Mouse (Mus musculus) layer of hippocampus, adult 18-20 months (tissue): Measurements from ENCODE around the gene Lsm7. TPM values are rescaled to one million over a fixed set of nuclear protein-coding genes. Genes with fewer than 3 reads are reported as not detected.

Source experiments
- DNase-seq, 2 experiments: peaks; one replicate each; pipeline ENCODE4 v3.0.0; 2022; ENCODE audit warnings: low spot score in 2 of 2
- total RNA-seq, 2 experiments: library from RNA; stranded (reverse); gene quantifications; 2 replicates each; pipeline ENCODE4 v1.2.3; 2021

Lsm7 gene
- total RNA-seq, 2 experiments from 2014 or later: 41.4 to 50.4 TPM

DNA sequence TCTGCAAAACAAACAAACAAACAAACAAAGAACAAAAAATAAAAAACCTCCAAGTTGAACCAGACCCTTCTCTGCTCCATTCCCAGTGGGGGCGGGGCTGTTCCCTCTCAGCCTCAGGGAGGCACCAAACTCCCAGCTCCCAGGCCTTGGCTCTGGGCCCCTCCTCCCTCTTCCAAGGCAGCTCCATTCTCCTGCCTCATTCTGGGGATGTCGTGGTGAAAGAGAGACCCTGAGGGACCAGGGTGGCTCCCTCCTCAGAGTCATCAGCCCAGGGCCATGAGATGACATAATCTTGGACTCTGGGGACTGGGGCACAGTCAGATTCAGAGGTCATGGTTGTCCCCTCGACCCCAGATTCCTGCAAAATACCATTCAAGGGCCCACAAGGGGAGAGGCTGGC, 21.6 kb upstream of the Lsm7 start:
- no peak for DNase-seq

DNA sequence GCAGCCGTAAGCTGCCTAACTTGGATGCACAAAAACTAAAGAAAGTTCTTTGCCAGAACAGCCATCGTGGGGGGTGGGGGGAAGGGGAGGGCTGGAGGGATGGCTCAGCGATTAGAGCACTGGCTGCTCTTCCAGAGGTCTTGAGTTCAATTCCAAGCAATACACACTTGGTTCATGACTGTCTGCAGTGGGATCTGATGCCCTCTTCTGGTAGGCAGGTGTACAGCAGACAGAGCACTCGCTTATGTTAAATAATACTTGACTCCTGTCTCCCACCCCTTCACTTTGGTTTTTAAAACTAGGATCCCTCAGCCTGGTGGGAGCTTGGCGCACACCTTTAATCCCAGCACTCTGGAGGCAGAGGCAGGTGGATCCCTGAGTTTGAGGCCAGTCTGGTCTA, 21.0 kb upstream of the Lsm7 start:
- peak in 1 of 2 experiments; percentile 78 for DNase-seq

DNA sequence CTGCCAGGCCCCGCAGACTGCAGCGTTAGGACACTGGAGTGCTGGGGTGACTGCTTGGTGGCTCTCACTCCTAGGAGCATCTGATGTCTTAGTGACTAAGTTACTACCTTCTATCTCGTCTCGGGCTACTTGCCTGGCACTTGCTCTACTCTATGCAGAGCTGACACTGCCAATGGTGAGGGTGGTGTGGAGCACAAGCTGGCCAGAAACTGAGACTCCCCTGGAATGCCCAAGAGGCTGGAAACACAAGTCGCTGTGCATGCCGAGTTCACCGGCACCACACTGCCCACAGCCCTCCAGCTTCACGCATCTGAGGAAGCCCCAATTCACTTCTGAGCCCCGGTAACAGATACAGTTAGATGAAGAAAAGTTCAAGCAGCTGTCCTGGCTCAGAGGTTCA, 19.0 kb upstream of the Lsm7 start:
- DNase-seq: no peak

DNA sequence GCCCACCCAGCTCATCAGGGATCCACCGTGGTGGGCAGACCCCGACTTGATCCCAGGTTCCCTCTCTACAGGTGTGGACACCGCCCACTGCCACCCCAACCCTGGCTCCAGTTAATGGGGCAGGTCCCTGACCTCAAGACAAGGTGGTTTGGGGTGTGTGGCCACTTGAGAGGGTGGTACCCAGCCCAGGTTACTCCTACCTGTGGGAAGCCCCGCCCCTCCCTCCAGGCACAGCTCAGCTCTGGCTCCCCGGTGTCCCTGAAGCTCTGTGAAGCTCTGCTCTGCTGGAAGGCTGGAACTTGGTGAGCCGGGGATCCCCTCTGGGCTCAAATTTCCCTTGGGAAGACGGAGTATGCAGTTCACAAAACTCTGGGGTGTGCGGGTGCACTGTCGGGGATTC, 16.6 kb upstream of the Lsm7 start, which contains the start of gene Tmprss9:
Gene Tmprss9, plus strand, starts transcription at position 268 of the 400 bp plus-strand sequence.
- no peak for DNase-seq

DNA sequence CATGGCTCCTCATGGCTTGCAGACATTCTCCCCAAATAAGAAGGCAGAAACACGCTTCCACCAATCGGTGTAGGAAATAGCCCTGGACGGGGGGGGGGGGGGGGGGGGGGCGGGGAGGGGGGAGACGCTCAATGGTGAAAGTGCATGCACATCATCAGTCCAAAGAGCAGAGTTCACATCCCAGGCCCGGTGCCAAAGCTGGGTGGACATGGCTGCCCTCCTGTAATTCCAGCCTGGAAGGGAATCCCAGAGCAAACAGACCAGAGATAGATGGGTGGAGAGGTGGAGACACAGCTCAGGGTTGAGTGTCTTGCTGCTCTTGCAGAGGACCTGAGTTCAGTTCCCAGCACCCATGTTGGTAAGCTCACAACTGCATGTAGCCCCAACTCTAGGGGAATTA, 16.0 kb upstream of the Lsm7 start:
- DNase-seq: no peak

DNA sequence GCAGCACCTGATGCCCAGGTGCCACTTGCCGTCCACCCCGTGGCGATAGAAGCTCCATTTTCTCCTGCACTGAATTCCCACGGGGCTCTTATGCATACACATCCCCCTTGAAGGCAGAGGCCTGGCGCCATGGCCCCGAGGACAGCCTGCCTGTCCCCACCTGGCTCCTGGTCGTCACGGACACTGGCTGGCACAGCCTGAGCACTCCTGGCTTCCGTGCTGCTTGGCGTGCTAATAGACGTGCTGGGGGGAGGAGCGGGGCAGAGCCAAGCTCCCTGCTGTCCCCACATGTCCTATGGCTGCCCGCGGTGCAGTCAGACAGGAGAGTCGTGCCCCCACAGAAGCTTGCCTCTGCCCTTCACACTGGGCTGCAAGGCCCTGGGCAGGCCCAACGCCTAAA, 9.4 kb upstream of the Lsm7 start:
- no peak for DNase-seq

DNA sequence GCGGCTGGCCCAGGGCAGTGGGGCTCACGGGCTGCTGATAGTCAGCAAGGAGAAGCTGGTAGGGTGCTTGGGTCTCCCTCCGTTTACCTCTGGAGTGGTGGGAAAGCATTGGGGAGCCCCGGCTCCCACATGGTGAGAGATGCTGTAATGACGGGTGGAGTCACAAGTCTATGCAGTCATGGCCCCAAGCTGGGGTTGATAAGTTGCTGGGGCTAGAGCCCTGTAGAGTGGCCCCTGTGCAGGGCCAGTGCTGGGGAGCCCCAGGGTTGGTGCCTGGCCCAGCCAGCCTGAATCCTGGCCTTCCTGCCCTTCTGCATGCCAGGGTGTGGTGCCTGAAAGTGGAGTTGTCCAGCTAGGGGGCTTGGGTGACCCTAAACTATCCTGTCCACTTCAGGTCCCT, 7.3 kb upstream of the Lsm7 start:
- no peak for DNase-seq

DNA sequence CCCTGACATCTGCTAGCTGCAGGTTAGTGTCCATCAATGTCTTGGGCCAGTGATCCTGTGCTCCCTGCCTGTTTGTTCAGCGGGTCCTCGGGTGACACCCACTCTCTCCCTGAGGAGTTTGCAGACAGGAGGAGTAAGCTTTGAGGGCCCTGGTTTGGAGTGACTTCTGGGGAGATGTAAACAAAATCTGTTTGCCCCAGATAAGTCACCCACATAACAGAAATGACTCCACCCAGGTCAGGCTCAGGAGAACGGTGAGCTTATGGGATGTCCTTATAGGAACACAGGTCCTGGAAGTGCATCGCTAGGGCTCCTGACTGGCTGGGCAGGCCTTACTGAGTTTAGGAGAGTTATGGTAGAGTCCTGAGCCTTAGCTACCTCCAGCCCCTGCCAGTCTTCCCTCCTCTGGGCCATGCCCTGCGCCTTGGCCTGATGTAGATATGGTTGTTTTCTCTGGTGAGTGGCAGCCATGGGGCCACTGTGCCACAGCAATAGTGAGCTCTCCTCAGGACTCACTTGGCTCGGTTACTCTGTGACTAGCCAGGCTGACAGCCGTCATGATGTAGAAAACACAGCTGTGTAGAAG, 3.4 kb upstream of the Lsm7 start:
- DNase-seq: no peak

DNA sequence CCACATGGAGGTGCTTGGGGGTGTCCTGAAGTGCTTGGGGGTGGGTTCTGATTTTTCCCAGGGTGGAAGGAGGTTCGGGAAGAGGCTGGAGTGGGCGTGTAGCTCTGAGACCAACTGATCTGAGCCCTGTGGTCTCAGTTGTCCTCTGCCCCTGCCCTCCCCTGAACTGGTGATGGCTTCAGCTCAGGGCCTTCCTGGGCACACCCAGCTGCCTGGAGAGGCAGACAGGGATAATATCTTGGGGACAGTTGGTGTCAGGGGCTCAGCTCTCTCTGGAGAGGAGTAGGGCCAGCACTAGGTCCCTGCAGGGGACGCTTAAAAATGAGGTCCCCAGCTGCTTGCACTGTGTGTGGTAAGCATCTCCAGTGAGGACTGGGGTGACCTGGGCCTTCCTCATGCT, 2.8 kb upstream of the Lsm7 start:
- DNase-seq: no peak

DNA sequence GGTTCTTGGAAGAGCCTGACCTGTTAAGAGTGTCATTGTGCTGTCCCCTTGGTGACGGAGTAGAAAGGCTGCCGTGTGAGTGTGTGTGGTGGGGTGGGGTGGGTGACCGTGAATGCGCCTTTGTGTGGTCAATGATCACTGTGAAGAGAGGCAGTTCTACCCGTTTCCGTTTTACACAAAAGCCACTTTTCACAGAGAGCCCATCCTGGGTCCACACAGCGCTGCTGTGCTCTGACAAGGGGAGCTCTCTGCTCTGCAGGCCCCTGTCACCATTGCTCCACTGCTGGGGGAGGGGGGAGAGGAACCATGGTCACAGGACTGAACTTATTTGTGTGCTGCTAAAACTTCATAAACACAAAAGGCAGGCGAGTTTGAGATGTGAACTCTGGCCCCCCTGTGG, 2.4 kb upstream of the Lsm7 start:
- DNase-seq: peak in 1 of 2 experiments; percentile 49

DNA sequence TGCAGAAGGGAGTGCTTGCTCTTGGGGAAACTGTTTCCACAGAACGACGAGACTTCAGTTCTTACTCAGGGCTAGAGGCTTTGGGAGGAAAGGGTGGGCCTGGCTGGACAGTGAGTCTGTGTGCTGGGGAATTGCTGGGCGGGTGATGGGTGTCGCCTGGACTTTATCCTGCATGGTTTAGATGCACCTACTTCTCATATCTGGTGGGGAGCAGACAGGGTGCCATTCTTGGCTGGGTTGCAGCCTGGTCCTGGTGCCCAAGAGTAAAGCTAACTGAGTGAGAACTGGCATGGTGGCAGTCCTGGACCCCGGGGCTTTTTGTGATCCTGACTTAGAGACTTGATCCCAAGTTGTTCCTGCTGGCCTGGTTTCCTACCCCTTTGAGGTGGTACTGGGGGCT, 1.9 kb upstream of the Lsm7 start:
- DNase-seq: no peak

DNA sequence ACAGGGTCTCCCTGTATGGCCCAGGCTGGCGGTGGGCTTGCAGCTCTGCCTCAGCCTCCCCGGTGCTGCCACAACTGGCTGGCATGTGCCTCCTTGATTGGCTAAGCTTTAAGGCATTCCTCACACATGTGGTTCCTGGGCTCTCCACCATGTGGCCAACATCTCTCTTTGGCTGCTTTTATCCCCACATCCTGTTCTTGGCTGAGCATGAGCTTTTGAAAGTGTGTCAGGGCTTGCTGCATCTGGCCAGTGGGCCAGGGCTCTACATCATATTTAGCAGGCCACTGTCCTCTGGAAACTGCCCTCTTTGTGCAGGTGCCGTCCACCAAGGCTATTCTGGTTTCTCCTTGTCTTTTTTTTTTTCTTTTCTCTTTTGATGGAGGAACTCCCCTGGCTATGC, 1.3 kb upstream of the Lsm7 start:
- no peak for DNase-seq

DNA sequence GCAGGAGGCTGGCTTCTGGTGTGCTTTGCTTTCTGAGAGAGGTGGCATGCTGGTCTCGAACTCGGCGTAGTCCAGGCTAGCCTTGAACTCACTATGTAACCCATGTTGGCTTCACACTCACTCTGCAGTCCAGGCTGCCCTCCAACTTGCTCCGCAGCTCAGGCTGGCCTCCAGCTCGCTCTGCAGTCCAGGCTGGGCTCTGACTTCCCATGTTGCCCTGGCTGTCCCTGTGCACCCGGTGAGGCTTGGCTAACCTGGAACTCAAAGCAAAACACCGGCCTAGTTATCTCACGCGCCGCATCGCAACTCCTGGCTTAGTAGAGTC, 702 bp upstream of the Lsm7 start:
- DNase-seq: no peak

DNA sequence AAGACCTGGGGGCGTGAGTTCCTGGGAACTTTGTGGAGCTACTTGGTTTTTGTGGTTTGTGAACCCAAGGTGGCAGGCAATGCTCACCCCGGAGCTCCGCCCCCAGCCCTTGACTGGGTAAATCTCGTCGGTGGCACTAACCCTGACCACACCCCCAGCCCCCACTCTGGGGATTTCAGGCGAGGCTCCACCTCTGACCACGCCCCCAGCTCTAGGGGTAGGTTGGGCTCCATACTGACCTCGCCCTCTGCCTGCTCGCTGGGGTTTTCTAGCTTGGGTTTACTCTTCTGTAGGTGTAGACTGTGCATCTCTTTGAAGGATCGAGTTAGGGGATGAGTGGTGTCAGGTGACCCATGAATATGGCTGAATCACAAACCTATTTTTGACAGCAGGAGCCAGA, 6.4 kb downstream of the Lsm7 start:
- DNase-seq: no peak

DNA sequence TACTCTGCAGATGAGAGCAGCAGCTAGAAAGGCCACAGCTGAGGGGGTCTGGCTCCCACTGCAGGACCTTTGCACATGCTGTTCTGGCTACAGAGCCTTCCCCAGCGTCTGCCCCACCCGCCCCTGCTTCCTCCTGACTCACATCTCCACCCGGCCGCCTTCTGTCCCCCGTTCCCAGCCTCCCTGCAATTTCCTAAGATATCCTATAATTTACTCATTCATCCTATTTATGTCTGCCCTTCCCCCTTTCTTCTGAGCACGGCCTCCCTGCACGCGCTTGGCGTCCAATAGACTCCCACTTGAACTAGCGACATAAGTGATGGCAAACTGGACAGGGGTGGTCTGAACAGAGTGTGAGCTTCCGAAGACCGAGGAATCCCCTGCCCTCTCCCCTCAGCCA, 9.3 kb downstream of the Lsm7 start:
- DNase-seq: peak; percentile 32 to 49

DNA sequence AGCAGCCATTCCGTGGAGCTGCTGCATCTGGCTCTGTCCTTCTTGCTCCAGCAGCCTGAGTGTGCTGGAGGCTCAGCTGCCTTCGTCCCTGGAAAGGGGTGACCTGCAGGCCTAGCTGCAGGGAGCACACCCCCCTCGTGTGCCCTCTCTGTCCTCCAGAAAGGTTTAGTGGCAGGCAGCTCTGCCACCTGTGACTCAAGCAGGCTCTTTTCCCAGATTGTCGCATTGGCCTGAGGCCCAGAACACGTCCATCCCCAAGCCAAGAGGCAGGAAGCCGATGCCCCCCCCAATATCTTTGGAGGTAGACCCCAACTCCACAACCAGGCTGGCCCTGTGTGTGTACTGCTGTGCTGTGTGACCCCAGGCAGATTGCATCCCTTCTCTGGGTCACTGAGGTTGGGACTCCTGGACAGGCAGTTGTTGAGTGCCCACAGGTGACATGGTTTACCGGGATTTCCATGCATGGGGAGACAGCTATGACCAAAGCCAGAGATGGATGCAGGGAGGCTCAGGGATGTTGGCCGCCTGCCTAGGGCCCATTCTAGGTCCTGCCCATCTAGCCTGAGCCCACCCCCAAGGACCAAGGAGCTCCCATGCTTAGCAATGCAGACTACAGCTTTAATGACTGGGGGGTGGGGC, 9.8 kb downstream of the Lsm7 start:
- DNase-seq: no peak

DNA sequence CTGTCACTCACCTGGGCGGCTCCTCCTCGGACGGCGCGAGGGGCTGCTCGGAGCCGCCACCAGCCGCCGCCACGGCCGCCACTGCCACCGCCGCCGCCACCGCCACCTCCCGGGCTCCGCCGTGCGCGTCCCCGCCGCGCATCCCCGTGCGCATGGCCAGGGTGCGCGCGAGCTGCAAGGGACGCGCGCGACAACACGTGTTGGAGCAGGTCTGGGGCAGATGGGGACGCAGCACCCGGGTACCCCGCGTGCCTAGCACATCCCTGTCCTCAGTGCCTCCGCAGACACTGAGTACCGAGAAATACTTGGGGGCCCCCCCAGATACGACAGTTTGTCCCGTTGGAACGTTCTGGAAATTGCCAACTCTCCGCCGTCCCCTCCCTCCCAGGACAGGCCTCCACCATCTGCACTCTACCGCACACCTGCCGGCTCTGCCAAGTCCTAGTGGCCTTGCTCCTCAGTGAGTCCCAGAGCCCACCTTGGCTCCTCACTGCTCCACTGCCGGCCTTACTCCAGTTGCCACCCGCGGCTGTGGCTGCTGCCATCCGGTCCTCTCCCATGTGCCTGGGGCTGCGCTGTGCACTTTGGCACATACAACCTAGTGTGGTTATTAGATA, 11.0 kb downstream of the Lsm7 start, which contains the start of gene Lingo3:
Gene Lingo3, minus strand, starts transcription at position 109 of the 617 bp plus-strand sequence.
- peak; percentile 51 to 65 for DNase-seq

DNA sequence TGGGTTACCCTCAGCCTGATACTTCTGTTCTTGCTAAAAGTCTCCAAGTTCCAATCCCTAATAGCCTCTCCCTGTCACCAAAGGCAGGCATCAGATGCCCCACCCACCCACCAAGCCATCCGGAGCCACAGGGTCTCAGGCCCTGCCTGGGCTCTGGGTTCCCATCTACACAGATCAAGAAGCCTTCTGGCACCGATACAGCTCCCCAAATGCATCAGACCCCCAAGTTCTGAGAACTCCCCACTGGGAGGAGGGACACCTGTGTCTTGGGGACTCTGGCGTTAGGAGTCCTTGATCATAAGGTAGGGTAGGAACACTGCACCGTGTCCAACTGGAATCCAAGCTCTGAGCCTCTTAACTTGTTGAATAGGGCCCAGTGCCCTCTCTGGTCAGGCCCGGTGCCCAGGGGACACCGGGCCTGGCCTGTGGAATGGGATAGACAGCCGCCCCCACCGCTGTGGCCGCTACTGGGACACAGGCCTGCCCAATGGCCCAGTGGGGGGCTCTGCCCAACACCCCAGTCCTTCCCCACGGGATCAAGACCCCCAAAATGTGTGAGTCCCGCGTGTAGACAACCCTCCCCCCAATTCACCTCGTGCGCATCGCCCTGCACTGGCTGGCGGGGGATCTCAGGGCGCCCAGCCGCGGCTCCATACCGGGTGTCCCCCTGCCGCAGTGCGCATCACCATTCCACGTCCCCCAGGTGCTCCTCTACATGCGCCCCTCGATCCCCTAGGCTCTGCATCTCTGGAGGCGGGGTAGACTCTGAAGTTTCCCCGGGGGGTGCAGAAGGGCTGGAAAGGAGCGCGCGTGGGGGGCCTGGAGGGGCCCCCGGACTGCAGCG, 11.7 kb downstream of the Lsm7 start:
- no peak for DNase-seq

DNA sequence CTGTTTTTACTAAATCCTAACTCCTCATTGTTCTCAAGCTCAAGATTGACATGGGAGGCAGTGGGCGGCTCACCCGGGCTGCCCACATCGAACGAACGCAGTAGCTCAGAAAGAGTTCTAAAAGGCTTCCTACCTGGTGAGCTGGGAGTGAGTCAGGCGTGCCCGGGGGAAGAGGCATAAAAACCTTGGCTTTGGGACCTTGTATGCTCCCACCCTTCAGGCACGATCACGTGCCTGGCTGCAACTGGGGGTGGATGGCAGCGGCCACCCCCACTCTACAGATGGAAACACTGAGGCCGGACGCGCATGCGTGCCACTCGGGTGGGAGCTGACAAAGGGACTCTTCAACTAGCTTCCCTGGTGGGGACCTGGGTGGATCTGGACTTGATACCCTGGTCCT, 12.7 kb downstream of the Lsm7 start:
- peak; percentile 43 to 71 for DNase-seq

DNA sequence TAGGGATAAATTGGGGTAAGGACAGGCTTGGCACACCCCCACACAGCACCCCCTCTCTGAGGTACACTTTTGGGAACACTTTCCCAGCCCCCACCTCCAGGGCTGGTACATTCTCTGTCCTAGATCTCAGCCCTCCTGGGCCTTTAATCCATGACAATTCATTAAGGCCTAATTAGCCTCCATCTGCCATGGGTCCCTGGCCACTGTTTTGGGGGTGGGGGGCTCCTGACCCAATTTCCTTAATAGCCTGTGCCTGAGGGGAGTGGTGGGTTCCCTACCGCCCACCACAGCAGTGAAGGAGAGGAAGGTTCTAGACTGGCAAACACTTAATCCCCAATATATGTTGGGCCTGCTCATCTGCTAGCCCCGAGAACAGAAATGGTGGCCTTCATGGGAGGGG, 13.3 kb downstream of the Lsm7 start:
- no peak for DNase-seq

DNA sequence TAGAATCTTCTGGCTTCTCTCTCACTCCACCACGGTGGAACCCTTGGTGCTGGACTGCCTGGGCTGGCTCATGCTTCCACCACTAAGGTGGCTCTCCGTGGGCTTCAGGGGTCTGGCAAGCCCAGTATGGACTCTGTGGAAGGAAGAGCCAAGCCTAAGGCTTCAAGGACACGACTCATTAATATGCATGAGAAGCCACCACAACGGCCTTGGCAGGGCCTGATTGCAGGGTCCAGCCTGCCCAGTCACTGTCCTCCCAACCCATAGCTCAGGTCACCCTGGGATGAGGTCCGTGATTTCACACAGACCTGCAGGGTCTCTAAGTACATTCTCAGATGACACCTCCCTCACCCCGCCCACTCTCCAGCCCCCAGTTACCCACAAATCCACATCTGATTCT, 15.2 kb downstream of the Lsm7 start:
- DNase-seq: no peak

DNA sequence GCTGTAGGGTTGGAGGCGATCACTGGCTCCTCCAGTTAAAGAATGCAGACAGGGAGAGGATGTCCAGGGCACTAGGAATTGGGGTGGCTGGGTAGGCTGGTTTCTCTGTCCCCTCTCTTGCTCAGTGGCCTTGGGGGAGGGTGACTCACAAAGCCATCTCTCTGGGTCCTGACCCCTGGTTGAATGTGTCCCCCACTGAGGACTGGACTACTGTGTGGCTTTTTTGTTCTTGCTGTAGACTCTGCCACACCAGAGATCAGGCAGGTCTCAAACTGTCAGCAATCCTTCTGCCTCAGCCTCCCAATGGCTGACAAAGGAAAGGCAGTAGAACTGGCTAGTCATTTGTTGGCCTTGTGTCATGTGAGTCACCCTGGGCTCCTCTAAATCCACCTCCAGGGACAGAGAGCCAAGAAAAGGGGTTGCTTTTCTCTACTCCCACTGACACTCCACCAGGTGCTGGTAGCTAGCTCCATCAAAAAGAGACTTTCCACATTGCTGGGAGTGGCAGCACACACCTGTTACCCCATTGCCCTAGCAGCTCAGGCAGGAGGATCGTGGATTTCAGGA, 16.6 kb downstream of the Lsm7 start:
- no peak for DNase-seq
